Mouse (Mus musculus): ENCODE results near the gene Cited4. TPM values are rescaled to one million over a fixed set of nuclear protein-coding genes. Genes with fewer than 3 reads are reported as not detected.

Gene Cited4
- polyA plus RNA-seq (2012; rRNA removed): 7.3 and 9.1 TPM in 2 replicates

DNA sequence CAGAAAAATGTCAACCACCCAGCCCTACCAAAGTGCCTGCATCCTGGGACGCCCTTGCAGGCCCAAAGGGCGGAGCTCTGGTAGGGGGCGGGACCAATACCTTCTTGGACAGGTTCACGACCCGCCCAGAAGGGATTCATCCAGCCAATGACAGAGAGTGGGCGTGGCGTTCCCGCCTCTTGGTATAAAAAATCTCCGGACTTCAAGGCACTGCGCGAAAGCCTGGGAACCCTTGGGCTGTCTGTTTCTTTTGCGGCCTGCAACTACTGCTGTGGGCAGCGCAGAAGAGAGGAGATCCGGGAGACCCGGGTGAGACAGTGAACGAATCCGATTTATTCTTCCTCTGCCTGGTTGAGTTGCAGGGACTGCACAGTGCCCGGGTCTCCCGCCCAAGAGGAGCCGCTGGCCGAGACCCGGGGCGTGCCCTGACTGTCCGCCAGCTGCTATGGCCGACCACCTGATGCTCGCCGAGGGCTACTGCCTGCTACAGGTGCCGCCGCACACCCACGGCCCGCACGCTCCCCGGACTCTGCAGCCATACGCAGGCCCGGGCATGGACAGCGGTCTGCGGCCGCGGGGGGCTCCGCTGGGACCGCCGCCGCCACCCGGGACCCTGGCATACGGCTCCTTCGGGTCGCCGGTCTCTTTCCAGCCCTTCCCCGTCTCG is at the start of gene Cited4:
Gene Cited4, plus strand, starts transcription at position 215 of the 667 bp plus-strand sequence.
- peak; percentile 76 for DNase-seq (ENCODE audit: low spot score)

DNA sequence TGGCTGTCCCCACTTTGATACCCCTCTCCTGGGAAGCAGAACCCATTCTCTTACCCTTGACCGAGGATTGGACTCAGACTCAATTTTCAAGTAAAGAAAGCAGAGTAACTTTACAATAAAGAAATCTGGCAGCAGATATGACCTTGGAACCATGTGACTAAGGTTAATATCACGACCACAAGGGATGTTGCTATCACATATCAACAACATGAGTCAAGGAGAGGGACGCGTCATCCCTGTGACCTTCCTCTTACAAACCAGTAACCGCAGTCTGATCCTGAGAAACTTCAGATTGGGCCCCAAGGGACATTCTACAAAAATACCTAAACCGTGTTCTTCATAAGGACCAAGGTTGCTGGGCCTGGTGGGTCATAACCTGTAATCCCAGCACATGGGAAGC is 38.6 kb upstream of the Cited4 start:
- no peak for DNase-seq (ENCODE audit: low spot score)

DNA sequence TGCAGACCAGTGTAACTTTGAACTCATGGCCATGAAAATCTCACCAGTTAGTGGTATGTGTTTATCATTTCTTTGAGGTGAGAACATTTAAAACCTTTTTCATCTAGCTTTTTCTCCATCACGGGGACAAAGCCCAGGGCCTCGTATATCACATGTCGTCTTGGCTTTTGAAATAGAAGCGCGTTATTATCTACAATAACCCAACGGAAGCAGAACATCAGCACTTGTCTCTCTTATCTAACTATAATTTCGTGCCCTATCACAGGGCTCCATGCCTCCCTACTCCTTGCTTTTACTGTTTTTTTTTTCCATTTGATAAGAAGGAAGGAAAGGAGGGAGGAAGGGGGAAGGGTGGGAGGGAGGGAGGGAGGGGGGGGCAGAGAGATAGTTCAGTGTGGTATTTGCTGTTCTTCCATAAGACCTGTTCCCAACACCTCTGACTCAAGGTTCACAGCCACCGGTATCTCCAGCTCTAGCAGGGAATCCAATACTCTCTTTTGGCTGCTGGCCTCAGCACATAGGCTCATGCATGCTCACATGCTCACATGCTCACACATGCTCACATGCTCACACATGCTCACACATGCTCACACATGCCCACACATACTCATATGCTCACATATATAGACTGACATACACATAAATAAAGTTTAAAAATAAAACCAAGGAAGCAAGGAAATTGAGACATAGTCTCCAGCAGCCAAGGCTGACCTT is 36.0 kb upstream of the Cited4 start:
- no peak for DNase-seq (ENCODE audit: low spot score)

DNA sequence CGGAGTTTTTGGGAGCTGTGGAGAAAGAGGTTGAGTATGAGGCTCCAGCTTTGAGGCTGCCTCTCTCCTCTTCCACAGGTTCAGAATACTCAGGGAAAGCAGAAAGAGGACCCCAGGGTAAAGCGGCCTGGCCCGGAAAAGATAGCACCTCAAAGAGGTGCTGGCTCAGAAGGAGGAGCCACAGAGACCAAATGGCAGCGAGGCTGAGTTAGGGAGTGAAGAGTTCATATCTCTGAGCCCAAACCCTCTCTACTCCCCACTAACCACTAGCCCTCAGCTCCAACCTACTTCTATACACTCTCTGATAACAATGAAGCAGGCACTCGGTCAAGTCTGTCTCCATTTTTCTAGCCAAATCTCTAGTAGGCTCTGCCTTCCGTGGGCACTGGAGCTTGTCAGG is 34.5 kb upstream of the Cited4 start:
- DNase-seq (ENCODE audit: low spot score): no peak

DNA sequence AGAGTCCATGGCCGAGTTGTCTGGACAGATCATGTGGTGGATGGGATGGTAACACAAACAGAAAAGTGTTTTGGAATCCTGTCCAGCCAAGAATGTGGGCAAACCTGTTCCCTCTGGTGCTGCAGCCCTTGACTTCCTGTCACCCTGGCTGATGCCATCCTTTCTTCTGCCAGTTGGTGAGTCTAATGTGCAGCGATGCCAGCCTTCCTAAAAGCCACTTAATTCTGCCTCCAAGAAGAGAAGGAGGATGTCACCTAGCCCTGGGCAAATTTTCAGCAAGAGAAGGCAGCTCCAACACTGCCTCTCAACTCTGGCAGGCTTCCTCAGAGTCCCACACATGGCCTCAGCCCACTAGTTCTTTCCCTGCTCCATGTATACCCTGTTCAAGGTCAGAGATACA is 31.0 kb upstream of the Cited4 start:
- no peak for DNase-seq (ENCODE audit: low spot score)

DNA sequence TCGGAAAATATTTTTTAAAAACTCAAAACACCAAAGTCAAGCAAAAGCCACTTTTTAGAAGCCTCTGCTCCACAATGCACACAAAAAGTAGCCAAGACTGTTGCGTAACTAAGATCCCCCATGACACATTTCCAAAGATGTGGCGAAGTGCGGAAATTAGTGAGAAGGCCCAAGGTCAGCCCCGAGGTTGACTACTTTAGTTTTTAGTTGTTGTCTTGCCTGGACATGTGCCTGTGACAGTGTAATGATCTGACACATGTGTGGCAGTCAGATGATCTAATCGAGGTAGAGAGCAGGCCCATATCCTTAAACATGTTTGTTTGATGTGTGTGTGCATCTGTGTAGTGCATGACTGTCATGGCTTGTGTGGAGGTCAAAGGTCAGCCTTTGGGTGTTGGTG is 24.4 kb upstream of the Cited4 start:
- DNase-seq (ENCODE audit: low spot score): no peak

DNA sequence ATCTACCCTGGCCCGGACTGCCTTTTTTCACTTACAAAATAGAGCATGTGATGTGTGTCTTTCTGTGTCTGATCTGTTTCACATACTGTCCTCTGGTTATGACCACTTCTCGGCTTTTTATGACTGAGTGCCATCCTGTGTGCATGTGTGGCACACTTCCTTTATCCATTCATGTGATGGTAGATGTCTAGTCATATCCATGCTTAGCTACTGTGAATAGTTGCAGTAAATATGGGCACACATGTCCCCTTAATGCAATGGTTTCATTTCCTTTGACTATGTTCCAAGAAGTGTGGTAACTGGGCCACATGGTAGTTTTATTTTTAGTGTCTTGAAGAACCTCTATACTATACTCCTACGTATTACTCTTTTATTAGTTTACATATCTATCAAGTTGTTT is 22.5 kb upstream of the Cited4 start:
- DNase-seq (ENCODE audit: low spot score): no peak

DNA sequence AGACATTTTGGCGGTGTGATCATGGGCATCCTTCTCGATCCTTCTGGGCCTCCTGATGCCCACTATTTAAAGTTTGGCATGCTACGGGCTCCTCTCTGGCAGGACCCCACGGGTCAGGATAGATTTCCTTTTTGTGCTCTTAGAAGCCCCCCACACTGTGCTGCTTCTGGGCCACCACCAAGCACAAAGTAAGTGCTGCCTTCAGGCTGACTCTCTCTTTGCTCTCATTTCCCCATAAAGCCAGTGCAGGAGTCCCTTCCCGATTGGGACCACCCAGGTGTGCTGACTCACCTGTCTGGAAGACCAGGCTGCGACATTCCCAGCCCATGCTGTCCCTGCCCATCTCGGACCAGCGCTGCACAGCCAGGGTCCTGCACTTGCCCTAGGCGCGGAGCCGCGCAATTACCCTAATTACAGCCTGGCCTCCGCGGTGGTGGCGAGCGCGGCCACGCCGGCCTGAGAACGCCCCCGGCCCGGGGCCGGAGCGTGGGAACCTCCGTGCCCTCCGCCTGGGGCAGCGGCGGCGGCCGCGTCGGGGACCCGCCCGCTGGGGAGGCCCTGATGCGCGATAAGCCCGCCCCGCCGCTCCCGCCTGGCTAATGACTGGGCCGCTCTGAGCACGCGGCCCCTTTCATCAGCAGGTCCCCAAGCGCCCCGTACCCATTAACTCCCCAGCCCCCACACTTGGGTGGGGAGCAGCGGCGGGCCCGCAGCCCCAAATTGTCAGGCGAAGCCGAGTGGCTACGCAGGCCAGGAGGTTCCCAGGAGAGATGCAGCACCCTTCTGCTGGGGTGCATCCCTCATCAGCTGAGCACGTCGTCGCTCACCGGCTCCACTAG is 16.8 kb upstream of the Cited4 start:
- peak; percentile 26 for DNase-seq (ENCODE audit: low spot score)

DNA sequence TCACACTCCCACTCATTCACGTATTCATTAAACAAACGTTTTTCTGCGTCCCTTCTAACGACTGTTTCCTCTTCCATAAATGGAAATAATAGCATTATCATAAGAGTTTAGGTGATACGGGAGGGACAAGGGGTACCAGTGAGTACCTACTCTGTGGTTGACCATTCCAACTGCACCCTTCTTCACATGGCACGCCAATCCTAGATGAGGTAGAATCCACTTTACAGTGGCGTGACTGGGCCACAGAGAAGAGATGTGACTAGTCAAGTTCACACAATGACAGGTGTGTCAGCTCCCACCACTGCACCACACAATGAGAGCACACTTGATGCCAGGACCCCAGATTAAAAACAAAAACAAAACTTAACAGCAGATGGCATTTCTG is 16.2 kb upstream of the Cited4 start:
- DNase-seq (ENCODE audit: low spot score): no peak

DNA sequence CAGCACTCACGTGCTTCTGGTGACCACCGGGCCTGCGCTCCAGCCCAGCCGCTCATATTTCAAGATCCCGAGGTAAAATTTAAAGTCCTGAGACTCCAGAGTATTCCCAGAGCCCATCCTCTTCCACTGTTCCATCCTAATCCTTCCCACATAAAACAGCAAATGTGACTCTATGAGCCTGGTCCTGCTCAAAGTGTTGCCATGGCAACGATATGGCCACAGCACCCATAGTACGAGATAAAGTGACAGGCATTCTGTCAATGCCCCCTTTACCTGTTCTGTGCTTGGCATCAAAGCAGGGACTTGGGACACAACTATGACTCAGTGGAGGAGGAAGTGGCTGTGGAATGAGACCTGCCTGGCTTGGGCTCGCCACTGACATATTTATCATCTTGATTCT is 10.5 kb upstream of the Cited4 start:
- DNase-seq (ENCODE audit: low spot score): no peak

DNA sequence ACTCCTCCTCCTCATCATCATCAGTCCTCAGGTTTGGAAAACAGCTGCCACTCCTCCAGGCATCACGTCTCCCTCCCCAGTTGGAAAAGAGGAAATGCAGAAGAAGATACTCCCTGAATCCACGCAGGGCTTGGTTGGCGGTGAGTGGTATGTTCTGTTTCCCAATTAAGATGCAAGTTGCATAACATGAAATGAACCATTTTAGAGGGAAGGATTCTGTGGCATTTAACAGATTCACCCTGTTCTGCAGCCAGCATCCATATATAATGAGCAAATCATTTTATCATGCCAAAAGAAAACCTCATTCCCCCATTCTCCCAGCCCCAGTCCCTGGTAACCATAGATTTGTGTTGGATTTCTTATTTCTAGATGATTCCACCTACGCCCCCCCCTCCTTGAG is 5.9 kb upstream of the Cited4 start:
- DNase-seq (ENCODE audit: low spot score): no peak

DNA sequence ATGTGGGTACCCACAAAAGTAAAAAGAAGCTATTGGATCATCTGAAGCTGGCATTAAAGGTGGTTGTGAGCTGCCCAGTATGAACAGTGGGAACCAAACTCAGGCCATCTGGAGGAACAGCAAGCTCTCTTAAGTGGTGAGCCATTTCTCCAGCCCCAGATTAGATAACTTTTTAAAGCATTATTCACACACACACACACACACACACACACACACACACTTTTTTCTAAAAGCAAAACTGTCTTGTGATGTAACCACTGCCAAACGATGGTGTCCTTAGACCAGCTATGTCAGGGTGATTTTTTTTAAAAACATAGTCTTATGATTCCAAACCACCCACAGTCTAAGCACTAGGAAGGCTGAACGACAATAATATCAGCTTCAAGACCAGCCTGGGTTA is 1.8 kb upstream of the Cited4 start:
- DNase-seq (ENCODE audit: low spot score): no peak

DNA sequence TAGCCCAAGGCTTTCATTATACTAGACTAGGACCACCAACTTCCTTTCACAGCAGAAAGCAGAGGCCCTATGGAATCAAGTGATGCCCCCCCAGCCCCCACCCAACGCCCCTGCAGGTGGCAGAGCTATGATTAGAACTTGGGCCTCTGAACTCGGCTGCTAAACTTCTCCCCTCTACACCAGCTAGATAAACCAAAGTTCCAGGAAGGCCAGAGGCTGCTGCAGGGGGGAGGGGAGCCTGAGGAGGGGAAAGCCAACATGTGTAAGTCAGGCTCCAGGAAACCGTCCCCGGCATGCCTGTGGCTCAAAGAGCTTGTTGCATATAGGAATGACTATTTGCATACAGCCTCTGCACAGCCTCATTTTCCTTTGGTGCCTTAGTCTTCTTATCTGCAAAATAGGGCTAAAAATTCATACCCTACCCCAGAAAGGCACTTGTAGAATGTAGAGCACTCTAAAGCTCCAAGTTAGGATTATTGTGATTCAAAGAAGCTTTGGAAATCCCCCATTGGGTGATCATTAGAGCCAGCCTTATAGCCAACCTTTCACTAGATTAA is 1.1 kb upstream of the Cited4 start:
- DNase-seq (ENCODE audit: low spot score): no peak

DNA sequence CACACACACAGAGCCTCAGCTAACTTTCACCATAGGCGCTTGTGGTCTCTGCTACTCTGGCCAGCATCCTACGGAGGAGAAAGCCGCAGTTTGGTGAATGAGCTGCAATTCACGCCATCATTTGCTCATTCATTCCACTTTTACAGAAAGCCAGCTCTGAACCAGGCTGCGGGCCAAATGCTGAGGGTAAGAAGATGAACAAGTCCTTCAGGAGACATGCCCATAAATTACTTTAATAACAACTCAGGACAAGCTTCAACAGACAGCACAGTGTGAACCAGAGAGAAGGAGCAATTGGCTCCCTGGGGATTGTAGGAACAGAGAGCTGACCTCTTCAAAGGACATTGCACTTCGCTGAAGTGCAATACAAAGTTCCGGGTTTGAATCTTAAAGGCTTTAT is 590 bp upstream of the Cited4 start:
- DNase-seq (ENCODE audit: low spot score): no peak

DNA sequence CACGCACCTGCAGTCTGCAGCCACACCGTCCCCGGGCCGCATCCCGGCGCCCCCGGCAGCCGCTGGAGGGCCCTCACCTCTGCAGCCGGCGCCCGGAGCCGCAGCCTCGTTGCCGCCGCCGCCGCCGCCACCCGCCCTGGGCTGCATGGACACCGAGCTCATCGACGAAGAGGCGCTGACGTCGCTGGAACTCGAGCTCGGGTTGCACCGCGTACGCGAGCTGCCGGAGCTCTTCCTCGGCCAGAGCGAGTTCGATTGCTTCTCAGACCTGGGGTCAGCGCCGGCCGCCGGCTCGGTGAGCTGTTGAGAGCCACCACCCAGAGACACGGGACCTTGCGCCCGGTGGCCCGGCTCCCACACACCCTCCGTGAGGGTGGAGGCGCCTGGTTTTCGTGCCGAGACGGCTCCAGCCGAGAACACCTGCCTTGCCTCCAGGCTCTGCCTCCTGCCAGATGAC is 701 bp downstream of the Cited4 start:
- DNase-seq (ENCODE audit: low spot score): peak; percentile 60

DNA sequence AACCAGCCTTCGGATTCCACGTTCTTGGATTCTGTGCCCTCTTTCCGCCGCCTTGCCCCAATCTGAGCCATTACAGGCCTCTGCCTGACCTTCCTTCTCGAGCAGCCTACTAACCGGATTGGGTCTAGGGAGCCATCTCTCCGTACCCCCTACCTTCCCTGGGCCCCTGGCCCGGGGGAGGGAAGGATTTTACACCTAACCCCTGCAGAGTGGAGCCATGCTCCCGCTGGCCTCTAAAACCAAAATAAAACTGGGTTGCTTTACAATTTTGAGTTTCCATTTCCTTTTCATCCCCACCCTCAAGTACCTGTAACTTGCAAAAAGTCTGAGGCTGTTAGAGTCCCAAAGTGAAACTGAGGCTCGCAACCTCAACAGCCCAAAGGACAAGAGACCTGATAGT is 1.2 kb downstream of the Cited4 start:
- no peak for DNase-seq (ENCODE audit: low spot score)

DNA sequence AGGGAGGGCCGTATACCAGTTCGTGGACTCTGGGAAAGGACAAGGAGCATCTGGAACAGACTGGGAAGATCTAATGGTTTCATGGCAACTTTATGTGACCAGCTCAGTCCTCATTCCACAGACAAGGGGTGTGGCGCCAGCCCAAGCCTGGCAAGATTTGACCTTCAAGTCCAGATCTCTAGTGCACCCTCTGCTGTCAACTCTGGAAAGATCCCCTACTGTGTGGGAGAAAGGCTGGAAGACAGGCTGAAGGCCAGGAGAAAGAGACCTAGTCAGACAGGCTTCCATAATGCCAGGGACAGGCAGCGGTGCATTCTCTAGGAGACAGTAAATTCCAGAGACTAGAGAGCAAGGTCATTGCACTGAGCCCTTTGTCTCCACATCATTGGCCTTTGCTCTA is 2.2 kb downstream of the Cited4 start:
- no peak for DNase-seq (ENCODE audit: low spot score)

DNA sequence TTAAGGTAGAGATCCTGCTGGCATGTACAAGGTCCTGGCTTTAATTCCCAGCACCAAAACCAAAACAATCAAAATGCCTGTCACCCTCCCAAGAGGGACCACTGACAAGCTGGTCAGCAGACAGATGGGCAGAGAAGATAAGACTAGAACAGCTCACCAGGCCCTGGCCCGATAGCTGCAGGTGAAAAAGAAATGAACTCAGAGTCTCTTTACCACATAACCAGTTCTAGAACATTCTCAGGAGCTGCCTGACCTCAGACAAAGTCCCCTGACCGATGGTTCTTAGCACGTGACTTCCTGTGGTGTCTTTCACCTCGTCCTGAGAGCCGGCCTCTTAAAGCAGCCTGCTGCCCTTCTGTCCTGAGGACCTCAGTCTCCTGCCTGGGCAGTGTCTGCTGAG is 3.2 kb downstream of the Cited4 start:
- DNase-seq (ENCODE audit: low spot score): no peak

DNA sequence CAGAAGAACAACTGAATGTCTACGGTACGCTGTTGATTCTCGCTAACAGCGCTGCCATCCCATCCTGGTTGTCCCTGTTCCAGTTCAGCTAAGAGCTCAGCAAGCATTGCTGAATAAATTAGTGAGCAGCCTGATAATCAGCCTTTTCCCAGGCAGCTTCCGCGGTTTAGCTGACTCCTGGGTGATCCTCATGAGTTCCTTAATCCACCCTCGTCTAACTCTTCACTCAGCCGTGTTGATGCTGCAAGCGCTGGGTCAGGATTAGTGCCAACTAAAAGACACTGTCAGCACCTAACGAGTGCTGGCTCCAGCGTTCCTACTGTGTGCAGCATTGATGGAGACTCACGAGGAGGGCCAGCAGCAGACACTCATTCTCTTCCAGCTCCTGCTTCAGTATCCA is 4.7 kb downstream of the Cited4 start:
- no peak for DNase-seq (ENCODE audit: low spot score)

DNA sequence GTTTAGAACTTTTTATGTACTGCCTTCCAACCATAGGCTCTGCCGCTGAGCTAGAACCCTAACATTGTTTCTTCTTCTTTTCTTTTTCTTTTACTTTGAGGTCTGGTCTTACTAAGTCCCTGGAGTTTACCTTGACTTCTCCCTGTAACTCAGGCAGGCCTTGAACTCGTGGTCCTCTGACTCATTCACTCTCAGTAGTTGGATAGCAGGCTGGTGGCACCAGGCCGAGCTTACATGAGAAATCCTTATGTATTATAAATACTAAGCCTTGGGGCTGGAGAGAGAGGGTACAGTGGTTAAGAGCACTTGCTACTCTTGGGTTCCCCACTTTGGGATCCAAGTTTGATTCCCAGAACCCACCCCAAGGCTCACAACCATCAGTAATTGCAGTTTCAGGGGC is 7.2 kb downstream of the Cited4 start:
- no peak for DNase-seq (ENCODE audit: low spot score)

DNA sequence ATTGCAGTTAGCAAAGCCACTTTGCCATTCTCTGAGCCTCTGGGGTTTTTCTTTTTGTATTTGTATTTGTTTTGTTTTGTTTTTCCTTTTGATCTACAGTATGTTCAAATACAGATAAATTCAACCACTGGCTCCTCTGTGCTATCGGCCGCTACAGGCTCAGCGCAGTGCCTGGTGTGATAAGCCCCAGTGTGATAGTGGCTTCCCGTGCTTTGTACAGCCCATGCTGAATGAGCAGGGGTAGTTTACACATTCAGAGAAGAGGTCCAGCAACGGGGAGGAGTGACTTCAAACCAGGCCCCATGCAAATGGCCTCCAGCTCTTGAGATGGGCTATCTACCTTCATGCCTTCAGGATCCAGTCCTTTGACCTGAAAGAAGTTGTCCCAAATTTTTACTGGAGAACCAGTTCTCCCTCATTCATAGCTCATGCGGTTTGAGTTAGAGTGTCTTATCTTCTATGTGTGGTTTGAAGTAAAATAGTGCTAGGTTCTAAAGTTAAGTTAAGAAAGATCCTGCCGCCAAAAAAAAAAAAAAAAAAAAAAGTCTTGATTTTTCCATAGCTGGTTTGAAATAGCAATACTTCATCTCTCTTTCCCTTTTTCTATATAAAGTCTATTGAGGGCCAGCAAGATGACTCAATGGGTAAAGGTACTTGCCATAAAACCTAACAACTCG is 8.5 kb downstream of the Cited4 start:
- no peak for DNase-seq (ENCODE audit: low spot score)

DNA sequence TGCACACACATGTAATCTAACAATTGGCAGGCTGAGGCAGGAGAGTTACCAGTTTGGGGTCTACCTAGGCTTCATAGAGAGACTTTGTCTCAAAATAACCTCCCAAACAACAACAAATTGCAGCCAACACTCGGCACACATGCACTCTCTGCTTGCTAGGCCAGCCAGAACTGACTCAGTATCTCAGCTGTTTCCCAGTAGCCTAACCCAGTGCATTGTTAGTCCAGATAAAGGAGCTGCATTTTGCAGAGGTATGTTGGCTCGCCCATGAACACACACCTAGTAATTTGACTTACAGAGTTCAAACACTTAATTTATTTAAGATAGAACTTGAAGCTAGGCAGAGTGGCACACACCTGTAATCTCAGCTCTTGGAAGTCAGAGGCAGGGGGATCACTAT is 9.3 kb downstream of the Cited4 start:
- no peak for DNase-seq (ENCODE audit: low spot score)

All from urinary bladder, adult 2 months (tissue).